Mouse (Mus musculus) adrenal gland, adult 18-20 months (tissue): ENCODE data around the gene Fzd4. TPM values are rescaled to one million over a fixed set of nuclear protein-coding genes. Genes with fewer than 3 reads are reported as not detected.

Source experiments
- total RNA-seq, 2 experiments: library from RNA; stranded (reverse); gene quantifications; 1 replicate in 1 of 2; 2 replicates in 1 of 2; pipeline ENCODE4 v1.2.3; 2021

The Fzd4 gene
- total RNA-seq, 2 experiments from 2014 or later = 26.2 to 36.4 TPM

Other genes with a start within 250 kb of the Fzd4 start
- gene Tmem135, start 133 bp upstream of the Fzd4 start, total RNA-seq = 100 to 1,000 TPM in 1 of 2 experiments, 10 to 100 TPM in 1; 98.0 to 110 TPM
- 10 to 100 TPM; 17.1 to 31.4 TPM for gene Prss23, start 122.8 kb downstream of the Fzd4 start, total RNA-seq
- gene Me3, start 228.0 kb downstream of the Fzd4 start, total RNA-seq = 10 to 100 TPM; 19.6 to 23.5 TPM